Mouse (Mus musculus): ENCODE results near the gene Pold1. TPM values are rescaled to one million over a fixed set of nuclear protein-coding genes. Genes with fewer than 3 reads are reported as not detected.

Gene Pold1
- polyA plus RNA-seq, 1 experiment = 18.1 TPM

DNA sequence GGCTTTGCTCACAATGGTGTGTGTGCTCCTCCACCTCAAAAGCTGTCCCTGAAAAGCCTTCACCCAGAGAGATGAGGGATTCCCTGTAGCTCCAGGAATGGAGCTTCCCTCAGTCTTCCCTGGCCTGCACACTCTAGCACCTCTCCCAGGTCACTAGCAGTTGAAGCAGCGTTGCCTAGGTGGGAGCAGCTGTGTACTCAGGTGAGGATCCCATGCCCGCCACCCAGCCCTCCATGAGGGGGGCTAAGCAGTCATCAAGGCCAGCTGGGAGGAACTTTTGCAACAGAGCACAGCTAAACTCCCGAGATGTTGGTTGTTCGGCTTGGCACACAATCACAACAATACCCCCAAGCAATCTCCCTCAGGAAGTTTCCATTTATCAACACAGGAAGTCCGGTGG, 34.1 kb upstream of the Pold1 start:
- Histone ChIP-seq H3K27me3 (ENCODE audit: control insufficient read depth, insufficient read depth, low read length) (0 out of 2 replicates have a peak, but pooled peaks cover 2% of the 10 kb centered on the region), H3K4me1 (ENCODE audit: control insufficient read depth, insufficient read depth, low read length) (peaks cover 28% of the 10 kb centered on the region), H3K4me3 (ENCODE audit: control insufficient read depth, low read depth, low read length) (no peak overlapping the region), H3K27ac (ENCODE audit: control insufficient read depth, insufficient read depth, low read depth, low read length) (no peak overlapping the region), H3K36me3 (ENCODE audit: control insufficient read depth, insufficient read depth, low read length) (no peaks in the 10 kb centered on the region; the same call in 1 of the 2 replicates)
- no peak for TF ChIP-seq POLR2A (IDR thresholded peaks at IDR 0.05; ENCODE audit: control insufficient read depth, low read depth, low read length)
- TF ChIP-seq CTCF (IDR thresholded peaks at IDR 0.05; ENCODE audit: control insufficient read depth, insufficient read depth, insufficient replicate concordance, low read depth, low read length) = no peak

DNA sequence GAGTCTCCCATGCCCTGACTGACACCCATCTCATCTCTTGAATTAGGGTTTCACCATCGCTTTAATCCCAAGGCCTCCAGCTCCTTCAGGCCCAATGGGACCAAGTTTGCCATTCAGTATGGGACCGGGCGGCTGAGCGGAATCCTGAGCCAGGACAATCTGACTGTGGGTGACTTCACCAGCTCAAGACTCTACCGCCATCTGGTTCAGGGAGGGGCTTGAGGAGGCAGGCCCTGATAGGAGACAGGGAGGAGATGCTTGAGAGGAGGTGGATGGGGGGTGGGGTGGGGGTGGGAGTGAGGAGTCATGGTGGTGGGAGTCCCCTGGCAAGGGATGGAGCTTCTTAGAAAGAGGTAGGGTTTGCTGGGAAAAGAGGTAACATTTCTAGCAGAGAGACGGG, 33.0 kb upstream of the Pold1 start:
- TF ChIP-seq CTCF (IDR thresholded peaks at IDR 0.05; ENCODE audit: control insufficient read depth, insufficient read depth, insufficient replicate concordance, low read depth, low read length) (no peak), POLR2A (IDR thresholded peaks at IDR 0.05; ENCODE audit: control insufficient read depth, low read depth, low read length) (no peak)
- no peak overlapping the region for H3K27ac ChIP-seq (ENCODE audit: control insufficient read depth, insufficient read depth, low read depth, low read length)
- H3K4me1 ChIP-seq (ENCODE audit: control insufficient read depth, insufficient read depth, low read length) = peaks cover 20% of the 10 kb centered on the region
- no peak overlapping the region for H3K4me3 ChIP-seq (ENCODE audit: control insufficient read depth, low read depth, low read length)
- H3K36me3 ChIP-seq (ENCODE audit: control insufficient read depth, insufficient read depth, low read length) = no peaks in the 10 kb centered on the region; the same call in 1 of the 2 replicates
- no peaks in the 10 kb centered on the region for H3K27me3 ChIP-seq (ENCODE audit: control insufficient read depth, insufficient read depth, low read length)

DNA sequence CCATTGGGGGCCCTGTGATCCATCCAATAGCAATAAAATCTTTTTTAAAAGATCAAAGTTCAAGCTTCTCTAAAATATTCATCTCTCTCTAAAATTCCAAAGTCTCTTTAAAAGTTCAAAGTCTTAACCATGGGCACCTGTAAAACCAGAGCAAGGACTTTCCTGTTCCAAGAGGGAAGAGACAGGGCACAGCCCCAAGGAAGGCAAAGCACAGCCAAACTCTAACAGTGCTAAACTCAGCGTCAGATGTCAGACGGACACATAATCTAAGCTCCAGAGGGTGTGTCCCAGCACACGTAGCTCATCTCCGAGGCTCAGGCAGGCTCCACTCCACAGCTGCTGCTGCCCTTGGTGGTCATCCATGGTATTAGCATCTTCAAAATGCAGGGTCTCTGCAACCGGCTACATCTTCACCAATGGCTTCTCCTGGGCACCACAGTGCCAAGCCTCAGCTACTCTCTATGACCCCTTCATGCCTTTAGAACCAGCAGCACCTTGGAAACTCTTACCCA, 27.7 kb upstream of the Pold1 start:
- TF ChIP-seq CTCF (IDR thresholded peaks at IDR 0.05; ENCODE audit: control insufficient read depth, insufficient read depth, insufficient replicate concordance, low read depth, low read length) (no peak), POLR2A (IDR thresholded peaks at IDR 0.05; ENCODE audit: control insufficient read depth, low read depth, low read length) (no peak)
- Histone ChIP-seq H3K4me1 (ENCODE audit: control insufficient read depth, insufficient read depth, low read length) (peaks cover 5% of the 10 kb centered on the region), H3K27me3 (ENCODE audit: control insufficient read depth, insufficient read depth, low read length) (no peaks in the 10 kb centered on the region), H3K4me3 (ENCODE audit: control insufficient read depth, low read depth, low read length) (no peak overlapping the region), H3K27ac (ENCODE audit: control insufficient read depth, insufficient read depth, low read depth, low read length) (no peak overlapping the region), H3K36me3 (ENCODE audit: control insufficient read depth, insufficient read depth, low read length) (no peaks in the 10 kb centered on the region; the same call in 1 of the 2 replicates)

DNA sequence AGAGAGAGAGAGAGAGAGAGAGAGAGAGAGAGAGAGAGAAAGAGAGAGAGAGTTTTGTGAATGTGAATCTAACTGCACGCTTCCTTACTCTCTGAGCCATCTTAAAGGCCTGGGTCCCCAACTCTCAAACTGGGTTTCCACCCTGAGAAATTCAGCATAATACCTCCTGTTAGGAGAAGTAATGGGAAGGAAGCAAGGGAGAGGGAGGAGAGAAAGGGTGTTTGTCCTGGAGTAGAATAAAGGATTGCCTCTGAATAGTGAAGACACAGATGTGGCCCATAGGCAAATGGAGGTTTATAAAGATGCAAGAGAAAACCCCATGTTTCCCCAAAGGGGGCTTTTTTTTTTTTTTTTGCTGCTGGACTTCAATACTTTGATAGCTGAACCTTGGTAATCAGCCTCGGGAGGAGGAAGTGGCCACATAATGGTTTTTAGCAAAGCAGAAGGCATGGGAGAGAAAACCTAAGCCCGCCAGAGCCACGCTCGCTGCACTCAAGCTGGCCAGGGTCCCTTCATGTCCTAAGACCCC, 24.4 kb upstream of the Pold1 start:
- Histone ChIP-seq H3K4me3 (ENCODE audit: control insufficient read depth, low read depth, low read length) (no peak overlapping the region), H3K27me3 (ENCODE audit: control insufficient read depth, insufficient read depth, low read length) (no peaks in the 10 kb centered on the region), H3K4me1 (ENCODE audit: control insufficient read depth, insufficient read depth, low read length) (no peaks in the 10 kb centered on the region), H3K36me3 (ENCODE audit: control insufficient read depth, insufficient read depth, low read length) (no peaks in the 10 kb centered on the region), H3K27ac (ENCODE audit: control insufficient read depth, insufficient read depth, low read depth, low read length) (no peak overlapping the region)
- TF ChIP-seq POLR2A (IDR thresholded peaks at IDR 0.05; ENCODE audit: control insufficient read depth, low read depth, low read length) (no peak), CTCF (IDR thresholded peaks at IDR 0.05; ENCODE audit: control insufficient read depth, insufficient read depth, insufficient replicate concordance, low read depth, low read length) (no peak)

DNA sequence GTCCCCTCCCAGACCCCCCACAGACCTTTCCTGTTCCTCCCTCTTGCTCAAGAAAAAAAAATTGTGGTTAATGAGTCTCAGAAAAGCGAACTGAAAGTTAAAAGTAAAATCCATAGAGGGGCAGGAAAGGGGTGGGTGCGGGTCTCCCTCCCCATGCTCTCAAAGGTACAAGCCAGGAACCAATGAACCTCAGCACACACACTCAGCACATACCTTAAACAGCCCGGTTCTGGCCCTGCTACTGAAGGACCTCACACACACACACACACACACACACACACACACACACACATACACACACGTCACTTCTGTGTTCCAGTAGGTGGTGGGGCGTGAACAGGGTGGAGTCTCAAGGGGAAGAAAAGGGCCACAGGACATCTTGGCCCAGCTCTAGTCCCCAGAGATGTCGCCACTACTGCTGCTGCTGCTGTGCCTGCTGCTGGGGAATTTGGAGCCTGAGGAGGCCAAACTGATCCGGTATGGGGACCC, 23.6 kb upstream of the Pold1 start, which contains the start of gene Napsa:
Gene Napsa (plus strand): TSS at position 168 of the 489 bp plus-strand sequence.
- Histone ChIP-seq H3K27ac (ENCODE audit: control insufficient read depth, insufficient read depth, low read depth, low read length) (no peak within 1 kb of the TSS), H3K4me3 (ENCODE audit: control insufficient read depth, low read depth, low read length) (no peak within 1 kb of the TSS), H3K27me3 (ENCODE audit: control insufficient read depth, insufficient read depth, low read length) (no peaks in the 10 kb centered on the region), H3K36me3 (ENCODE audit: control insufficient read depth, insufficient read depth, low read length) (no peaks in the 10 kb centered on the region), H3K4me1 (ENCODE audit: control insufficient read depth, insufficient read depth, low read length) (no peaks in the 10 kb centered on the region)
- no peak for TF ChIP-seq CTCF (IDR thresholded peaks at IDR 0.05; ENCODE audit: control insufficient read depth, insufficient read depth, insufficient replicate concordance, low read depth, low read length)
- no peak for TF ChIP-seq POLR2A (IDR thresholded peaks at IDR 0.05; ENCODE audit: control insufficient read depth, low read depth, low read length)

DNA sequence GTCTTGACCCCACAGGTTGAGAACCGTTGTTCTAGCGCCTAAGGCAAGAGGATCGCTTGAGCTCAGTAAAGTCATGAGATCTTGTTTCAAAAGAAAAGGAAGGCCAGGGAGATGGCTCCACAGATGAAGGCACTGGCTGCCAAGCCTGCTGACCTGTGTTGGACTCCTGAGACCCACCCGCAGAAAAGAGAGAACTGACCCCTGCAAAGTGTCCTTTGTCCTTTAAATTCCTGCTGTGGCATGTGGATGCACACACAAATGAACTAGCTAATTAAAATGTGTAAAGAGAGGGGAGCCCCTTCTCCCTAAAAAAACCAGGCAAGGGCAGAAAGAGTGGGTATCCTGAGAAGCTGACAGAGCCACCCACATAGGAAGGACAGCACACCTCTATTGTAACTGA, 23.2 kb upstream of the Pold1 start:
- Histone ChIP-seq H3K36me3 (ENCODE audit: control insufficient read depth, insufficient read depth, low read length) (no peaks in the 10 kb centered on the region), H3K4me1 (ENCODE audit: control insufficient read depth, insufficient read depth, low read length) (no peaks in the 10 kb centered on the region), H3K4me3 (ENCODE audit: control insufficient read depth, low read depth, low read length) (no peak overlapping the region), H3K27me3 (ENCODE audit: control insufficient read depth, insufficient read depth, low read length) (no peaks in the 10 kb centered on the region), H3K27ac (ENCODE audit: control insufficient read depth, insufficient read depth, low read depth, low read length) (no peak overlapping the region)
- TF ChIP-seq POLR2A (IDR thresholded peaks at IDR 0.05; ENCODE audit: control insufficient read depth, low read depth, low read length) = no peak
- TF ChIP-seq CTCF (IDR thresholded peaks at IDR 0.05; ENCODE audit: control insufficient read depth, insufficient read depth, insufficient replicate concordance, low read depth, low read length) = no peak

DNA sequence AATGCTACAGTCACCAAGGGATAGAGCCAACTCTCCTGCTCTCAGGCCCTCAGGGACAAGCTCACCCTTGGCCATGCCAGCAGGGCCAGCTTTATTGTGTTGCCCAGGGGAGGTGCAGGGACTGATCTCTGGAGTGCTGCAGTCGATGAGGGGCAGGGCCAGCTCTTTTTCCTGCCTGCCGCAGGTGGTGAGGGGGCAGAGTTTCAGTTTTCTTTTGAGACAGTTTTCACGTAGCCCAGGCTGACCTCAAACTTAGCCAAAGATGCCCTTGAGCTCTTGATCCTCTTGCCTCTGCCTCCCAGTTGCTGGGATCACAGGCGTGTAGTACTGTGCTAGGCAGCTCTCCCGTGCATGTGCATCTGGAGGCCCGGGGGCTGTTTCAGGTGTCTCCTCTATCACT, 22.3 kb upstream of the Pold1 start:
- Histone ChIP-seq H3K4me3 (ENCODE audit: control insufficient read depth, low read depth, low read length) (no peak overlapping the region), H3K27ac (ENCODE audit: control insufficient read depth, insufficient read depth, low read depth, low read length) (no peak overlapping the region), H3K27me3 (ENCODE audit: control insufficient read depth, insufficient read depth, low read length) (no peaks in the 10 kb centered on the region), H3K4me1 (ENCODE audit: control insufficient read depth, insufficient read depth, low read length) (no peaks in the 10 kb centered on the region), H3K36me3 (ENCODE audit: control insufficient read depth, insufficient read depth, low read length) (no peaks in the 10 kb centered on the region)
- no peak for TF ChIP-seq CTCF (IDR thresholded peaks at IDR 0.05; ENCODE audit: control insufficient read depth, insufficient read depth, insufficient replicate concordance, low read depth, low read length)
- TF ChIP-seq POLR2A (IDR thresholded peaks at IDR 0.05; ENCODE audit: control insufficient read depth, low read depth, low read length) = no peak
